Mouse (Mus musculus): ENCODE measurements around the gene Cd164. TPM values are rescaled to one million over a fixed set of nuclear protein-coding genes. Genes with fewer than 3 reads are reported as not detected.

Gene Cd164
- polyA plus RNA-seq, 1 experiment from 2014 or later: 191 TPM

GRCm38 (mm10) chr10:41479961-41480360 is 39.3 kb upstream of the Cd164 start:
- Histone ChIP-seq H3K36me3 (ENCODE audit: insufficient read depth, low read length) (peaks cover 36% of the 10 kb centered on the region), H3K9ac (replicated peaks; ENCODE audit: low read length) (no peak overlapping the region), H3K9me3 (ENCODE audit: low read length) (no peaks in the 10 kb centered on the region), H3K27me3 (ENCODE audit: insufficient read depth, low read length) (no peaks in the 10 kb centered on the region), H3K4me1 (ENCODE audit: insufficient read depth, low read length) (peaks cover 27% of the 10 kb centered on the region), H3K27ac (ENCODE audit: low read length) (no peak overlapping the region), H3K4me2 (replicated peaks; ENCODE audit: low read depth, low read length) (no peak overlapping the region), H3K4me3 (ENCODE audit: low read length) (no peak overlapping the region)
- ATAC-seq (ENCODE audit: low FRiP score, low TSS enrichment): no peak
- WGBS: 89% methylated on average over 3 of the region's 3 CpGs

GRCm38 (mm10) chr10:41480938-41481880 is 38.0 kb upstream of the Cd164 start:
- H3K4me3 ChIP-seq (ENCODE audit: low read length): no peak overlapping the region
- ATAC-seq (ENCODE audit: low FRiP score, low TSS enrichment): no peak
- 72% methylated on average over 33 of the region's 33 CpGs for WGBS
- peaks cover 49% of the 10 kb centered on the region for H3K36me3 ChIP-seq (ENCODE audit: insufficient read depth, low read length)
- no peaks in the 10 kb centered on the region for H3K9me3 ChIP-seq (ENCODE audit: low read length)
- peaks cover 16% of the 10 kb centered on the region for H3K4me1 ChIP-seq (ENCODE audit: insufficient read depth, low read length)
- no peaks in the 10 kb centered on the region for H3K27me3 ChIP-seq (ENCODE audit: insufficient read depth, low read length)
- no peak overlapping the region for H3K4me2 ChIP-seq (replicated peaks; ENCODE audit: low read depth, low read length)
- no peak overlapping the region for H3K9ac ChIP-seq (replicated peaks; ENCODE audit: low read length)
- no peak overlapping the region for H3K27ac ChIP-seq (ENCODE audit: low read length)

GRCm38 (mm10) chr10:41482446-41482845 is 36.8 kb upstream of the Cd164 start:
- H3K4me2 ChIP-seq (replicated peaks; ENCODE audit: low read depth, low read length): no peak overlapping the region
- H3K27me3 ChIP-seq (ENCODE audit: insufficient read depth, low read length): no peaks in the 10 kb centered on the region
- H3K4me3 ChIP-seq (ENCODE audit: low read length): no peak overlapping the region
- H3K27ac ChIP-seq (ENCODE audit: low read length): no peak overlapping the region
- no peak overlapping the region for H3K9ac ChIP-seq (replicated peaks; ENCODE audit: low read length)
- H3K36me3 ChIP-seq (ENCODE audit: insufficient read depth, low read length): peaks cover 57% of the 10 kb centered on the region
- ATAC-seq (ENCODE audit: low FRiP score, low TSS enrichment): no peak
- WGBS: 85% methylated on average over 7 of the region's 7 CpGs
- peaks cover 5% of the 10 kb centered on the region for H3K4me1 ChIP-seq (ENCODE audit: insufficient read depth, low read length)
- no peaks in the 10 kb centered on the region for H3K9me3 ChIP-seq (ENCODE audit: low read length)

DNA sequence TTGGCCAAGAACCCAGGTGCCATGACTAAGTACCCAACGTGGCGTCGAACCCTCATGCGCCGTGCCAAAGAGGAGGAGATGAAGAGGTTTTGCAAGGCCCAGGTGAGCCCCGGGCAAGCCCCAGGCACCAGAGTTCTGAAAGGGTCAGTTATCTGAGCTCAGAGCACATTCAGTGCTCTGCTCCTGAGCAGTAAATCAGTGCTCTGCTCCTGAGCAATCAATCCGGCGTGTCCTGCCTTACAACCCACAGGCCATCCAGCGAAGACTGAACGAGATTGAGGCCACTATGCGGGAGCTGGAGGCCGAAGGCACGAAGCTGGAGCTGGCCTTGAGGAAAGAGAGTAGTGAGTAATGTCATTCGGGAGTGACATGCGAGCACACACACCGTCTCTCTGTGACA is 33.4 kb upstream of the Cd164 start:
- Histone ChIP-seq H3K4me1 (ENCODE audit: insufficient read depth, low read length) (peaks cover 15% of the 10 kb centered on the region), H3K27me3 (ENCODE audit: insufficient read depth, low read length) (no peaks in the 10 kb centered on the region), H3K4me2 (replicated peaks; ENCODE audit: low read depth, low read length) (no peak overlapping the region), H3K36me3 (ENCODE audit: insufficient read depth, low read length) (peaks cover 63% of the 10 kb centered on the region), H3K9me3 (ENCODE audit: low read length) (no peaks in the 10 kb centered on the region), H3K4me3 (ENCODE audit: low read length) (no peak overlapping the region), H3K9ac (replicated peaks; ENCODE audit: low read length) (no peak overlapping the region), H3K27ac (ENCODE audit: low read length) (no peak overlapping the region)
- 74% methylated on average over 16 of the region's 16 CpGs for WGBS
- ATAC-seq (ENCODE audit: low FRiP score, low TSS enrichment): no peak

- 86% methylated on average over 14 of the region's 14 CpGs for WGBS
- Histone ChIP-seq H3K36me3 (ENCODE audit: insufficient read depth, low read length) (peaks cover 58% of the 10 kb centered on the region), H3K9ac (replicated peaks; ENCODE audit: low read length) (no peak overlapping the region)
These were observed 32.6 kb upstream of the Cd164 start for GRCm38 (mm10) chr10:41486506-41487170.

DNA sequence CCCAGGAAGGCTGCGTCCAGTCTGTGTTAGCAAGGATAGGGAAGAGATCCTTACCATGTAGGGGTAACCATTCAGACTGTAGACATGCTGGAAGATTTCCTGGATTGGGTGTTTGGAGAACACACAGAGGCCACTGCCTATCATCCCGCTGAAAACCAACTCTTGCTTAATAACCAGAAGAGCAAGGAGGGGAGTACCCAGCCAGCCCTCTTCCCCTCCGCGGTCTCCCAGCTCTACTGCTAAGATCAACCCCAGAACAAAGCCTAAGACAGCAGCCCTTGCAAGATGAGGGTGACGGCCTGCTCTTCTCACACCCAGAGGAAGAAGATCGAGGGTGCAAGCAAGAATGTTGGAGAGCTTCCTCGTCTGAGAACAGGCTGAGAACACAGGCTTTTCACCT is 30.3 kb upstream of the Cd164 start:
- peaks cover 15% of the 10 kb centered on the region for H3K4me1 ChIP-seq (ENCODE audit: insufficient read depth, low read length)
- peaks cover 36% of the 10 kb centered on the region for H3K36me3 ChIP-seq (ENCODE audit: insufficient read depth, low read length)
- peak overlapping the region; percentile 97 for H3K4me2 ChIP-seq (replicated peaks; ENCODE audit: low read depth, low read length)
- peak overlapping the region; percentile 69 for H3K9ac ChIP-seq (replicated peaks; ENCODE audit: low read length)
- no peaks in the 10 kb centered on the region for H3K9me3 ChIP-seq (ENCODE audit: low read length)
- H3K27ac ChIP-seq (ENCODE audit: low read length): no peak overlapping the region
- peak overlapping the region; percentile 56 for H3K4me3 ChIP-seq (ENCODE audit: low read length)
- no peak for ATAC-seq (ENCODE audit: low FRiP score, low TSS enrichment)
- H3K27me3 ChIP-seq (ENCODE audit: insufficient read depth, low read length): no peaks in the 10 kb centered on the region
- 30% methylated on average over 7 of the region's 7 CpGs for WGBS

More at GRCm38 (mm10) chr10:41486506-41487170, 32.6 kb upstream of the Cd164 start:
- ATAC-seq (ENCODE audit: low FRiP score, low TSS enrichment): no peak
- Histone ChIP-seq H3K4me2 (replicated peaks; ENCODE audit: low read depth, low read length) (no peak overlapping the region), H3K4me1 (ENCODE audit: insufficient read depth, low read length) (peaks cover 15% of the 10 kb centered on the region), H3K4me3 (ENCODE audit: low read length) (no peak overlapping the region), H3K27ac (ENCODE audit: low read length) (no peak overlapping the region), H3K9me3 (ENCODE audit: low read length) (no peaks in the 10 kb centered on the region), H3K27me3 (ENCODE audit: insufficient read depth, low read length) (no peaks in the 10 kb centered on the region)

GRCm38 (mm10) chr10:41489294-41489693 is 29.9 kb upstream of the Cd164 start:
- 18% methylated on average over 8 of the region's 8 CpGs for WGBS
- H3K27me3 ChIP-seq (ENCODE audit: insufficient read depth, low read length): no peaks in the 10 kb centered on the region
- peak; percentile 17; the same call in 1 of the 2 replicates for ATAC-seq (ENCODE audit: low FRiP score, low TSS enrichment)

GRCm38 (mm10) chr10:41489708-41490517 is 29.3 kb upstream of the Cd164 start, which contains the start of the genes Smpd2 and Ppil6:
Gene Smpd2, minus strand, starts transcription at chr10:41490369.
Gene Ppil6, plus strand, starts transcription at chr10:41490439.
- Histone ChIP-seq H3K4me2 (replicated peaks; ENCODE audit: low read depth, low read length) (peak within 1 kb of the TSS; percentile 97), H3K9me3 (ENCODE audit: low read length) (no peaks in the 10 kb centered on the region), H3K4me3 (ENCODE audit: low read length) (peak within 1 kb of the TSS; percentile 56), H3K4me1 (ENCODE audit: insufficient read depth, low read length) (peaks cover 15% of the 10 kb centered on the region), H3K36me3 (ENCODE audit: insufficient read depth, low read length) (peaks cover 27% of the 10 kb centered on the region), H3K27ac (ENCODE audit: low read length) (peak within 1 kb of the TSS; percentile 75), H3K27me3 (ENCODE audit: insufficient read depth, low read length) (no peaks in the 10 kb centered on the region), H3K9ac (replicated peaks; ENCODE audit: low read length) (peak within 1 kb of the TSS; percentile 69)
- WGBS: under 1% methylated on average over 49 of the region's 50 CpGs
- ATAC-seq (ENCODE audit: low FRiP score, low TSS enrichment): peak; percentile 95

More at GRCm38 (mm10) chr10:41489294-41489693, 29.9 kb upstream of the Cd164 start:
- Histone ChIP-seq H3K27ac (ENCODE audit: low read length) (peak overlapping the region; percentile 75), H3K4me3 (ENCODE audit: low read length) (peak overlapping the region; percentile 56), H3K9ac (replicated peaks; ENCODE audit: low read length) (peak overlapping the region; percentile 69), H3K4me1 (ENCODE audit: insufficient read depth, low read length) (peaks cover 15% of the 10 kb centered on the region), H3K36me3 (ENCODE audit: insufficient read depth, low read length) (peaks cover 32% of the 10 kb centered on the region), H3K4me2 (replicated peaks; ENCODE audit: low read depth, low read length) (peak overlapping the region; percentile 97), H3K9me3 (ENCODE audit: low read length) (no peaks in the 10 kb centered on the region)

- peaks cover 15% of the 10 kb centered on the region for H3K4me1 ChIP-seq (ENCODE audit: insufficient read depth, low read length)
- H3K9me3 ChIP-seq (ENCODE audit: low read length): no peaks in the 10 kb centered on the region
- peak overlapping the region; percentile 56 for H3K4me3 ChIP-seq (ENCODE audit: low read length)
- no peak overlapping the region for H3K27ac ChIP-seq (ENCODE audit: low read length)
- peak overlapping the region; percentile 97 for H3K4me2 ChIP-seq (replicated peaks; ENCODE audit: low read depth, low read length)
- H3K36me3 ChIP-seq (ENCODE audit: insufficient read depth, low read length): peaks cover 21% of the 10 kb centered on the region
- under 1% methylated on average over 29 of the region's 29 CpGs for WGBS
- H3K27me3 ChIP-seq (ENCODE audit: insufficient read depth, low read length): no peaks in the 10 kb centered on the region
- peak; percentile 62; the same call in 1 of the 2 replicates for ATAC-seq (ENCODE audit: low FRiP score, low TSS enrichment)
- H3K9ac ChIP-seq (replicated peaks; ENCODE audit: low read length): peak overlapping the region; percentile 69
These were observed 28.7 kb upstream of the Cd164 start for GRCm38 (mm10) chr10:41490518-41490873.
